ENCODE assay signal across 22 mouse cellular contexts in genomic region chr10:19570716-19571115, GRCm38 (mm10). TPM values are rescaled to one million over a fixed set of nuclear protein-coding genes. Genes with fewer than 3 reads are reported as not detected.
DNase-seq lines count a peak whose midpoint lies in the region; ATAC-seq and TF ChIP-seq lines count a peak whose summit lies in the region.
"Had no signal": no experiment of that assay in that cellular context is flagged by ENCODE, and none has a peak within 500 bp of the region (broad histone marks: within the 10 kb centered on the region; RNA-seq: fewer than 3 reads in every experiment).

No protein-coding gene starts in this region.

- H3K79me2 ChIP-seq in macrophage (ENCODE audit: inconsistent target): no peaks in the 10 kb centered on the region

- TF ChIP-seq CTCF in spleen, adult 2 months (IDR thresholded peaks at IDR 0.05; ENCODE audit: extremely low read depth, insufficient read depth, insufficient read length, insufficient replicate concordance): no peak

- H3K27ac ChIP-seq in intestine, embryonic 16.5 days (ENCODE audit: low read length): 0 out of 2 replicates have a peak overlapping the region, but pooled peaks have one; percentile 10
- no peak overlapping the region for H3K27ac ChIP-seq in intestine, embryonic 15.5 days
- H3K27ac ChIP-seq in spleen, adult 2 months (ENCODE audit: insufficient read depth, low read length): peak overlapping the region; percentile 49; the same call in 1 of the 2 replicates
- peak overlapping the region; percentile 94 for H3K27ac ChIP-seq in macrophage
- H3K27ac ChIP-seq in midbrain, embryonic 11.5 days (ENCODE audit: low read depth, low read length): no peak overlapping the region
- H3K27ac ChIP-seq: forebrain, embryonic 15.5 days; heart, embryonic 13.5 days; hindbrain, postnatal 0 days; liver, embryonic 14.5 days; neural tube, embryonic 15.5 days had no signal

- no peaks in the 10 kb centered on the region for H3K4me1 ChIP-seq in intestine, embryonic 16.5 days (ENCODE audit: control insufficient read depth, insufficient read depth, low read length)
- no peaks in the 10 kb centered on the region for H3K4me1 ChIP-seq in intestine, embryonic 15.5 days (replicated peaks)
- H3K4me1 ChIP-seq in spleen, adult 2 months (ENCODE audit: control insufficient read depth, insufficient read depth, insufficient read length): peaks cover 5% of the 10 kb centered on the region; the same call in 1 of the 2 replicates
- H3K4me1 ChIP-seq in midbrain, embryonic 11.5 days (ENCODE audit: control insufficient read depth, insufficient read depth, low read length): no peaks in the 10 kb centered on the region
- H3K4me1 ChIP-seq: forebrain, embryonic 15.5 days; neural tube, embryonic 15.5 days had no signal

- H3K4me3 ChIP-seq in intestine, embryonic 16.5 days (ENCODE audit: low read length): no peak overlapping the region
- no peak overlapping the region for H3K4me3 ChIP-seq in intestine, embryonic 15.5 days (replicated peaks)
- H3K4me3 ChIP-seq in spleen, adult 2 months (ENCODE audit: extremely low read depth, insufficient read depth, insufficient read length): no peak overlapping the region
- no peak overlapping the region for H3K4me3 ChIP-seq in macrophage (ENCODE audit: inconsistent target)
- no peak overlapping the region for H3K4me3 ChIP-seq in midbrain, embryonic 11.5 days (ENCODE audit: low read depth, low read length)
- H3K4me3 ChIP-seq: forebrain, embryonic 15.5 days; heart, embryonic 13.5 days; neural tube, embryonic 15.5 days had no signal

- no peak overlapping the region for H3K4me2 ChIP-seq in intestine, embryonic 16.5 days (ENCODE audit: low read depth, low read length)
- H3K4me2 ChIP-seq in intestine, embryonic 15.5 days (replicated peaks): no peak overlapping the region
- no peak overlapping the region for H3K4me2 ChIP-seq in midbrain, embryonic 11.5 days
- H3K4me2 ChIP-seq: forebrain, embryonic 15.5 days; heart, embryonic 13.5 days; neural tube, embryonic 15.5 days had no signal

- no peaks in the 10 kb centered on the region for H3K9me3 ChIP-seq in intestine, embryonic 16.5 days (ENCODE audit: control insufficient read depth, low read length)
- H3K9me3 ChIP-seq in intestine, embryonic 15.5 days: no peaks in the 10 kb centered on the region
- no peaks in the 10 kb centered on the region for H3K9me3 ChIP-seq in midbrain, embryonic 11.5 days (ENCODE audit: control insufficient read depth, low read length)
- H3K9me3 ChIP-seq: forebrain, embryonic 15.5 days; heart, embryonic 13.5 days; neural tube, embryonic 15.5 days had no signal

- WGBS in intestine, embryonic 16.5 days: 59% methylated on average over 1 of the region's 1 CpGs
- 45% methylated on average over 1 of the region's 1 CpGs for WGBS in intestine, embryonic 15.5 days
- WGBS in spleen, adult 2 months: 60% methylated on average over 1 of the region's 1 CpGs
- WGBS in macrophage (ENCODE audit: missing documents): 0% methylated on average over 1 of the region's 1 CpGs
- WGBS in midbrain, embryonic 11.5 days: 79% methylated on average over 1 of the region's 1 CpGs

- no peak overlapping the region for H3K9ac ChIP-seq in intestine, embryonic 16.5 days (ENCODE audit: low read depth, low read length)
- no peak overlapping the region for H3K9ac ChIP-seq in intestine, embryonic 15.5 days
- no peak overlapping the region for H3K9ac ChIP-seq in midbrain, embryonic 11.5 days (ENCODE audit: low read length)
- H3K9ac ChIP-seq: forebrain, embryonic 15.5 days; heart, embryonic 13.5 days; liver, embryonic 14.5 days; neural tube, embryonic 15.5 days had no signal

- no peak for ATAC-seq in intestine, embryonic 16.5 days
- no peak for ATAC-seq in intestine, embryonic 15.5 days
- ATAC-seq in midbrain, embryonic 11.5 days (ENCODE audit: low FRiP score): no peak
- ATAC-seq: forebrain, embryonic 15.5 days; hindbrain, postnatal 0 days had no signal

- H3K27me3 ChIP-seq in intestine, embryonic 16.5 days (replicated peaks; ENCODE audit: control insufficient read depth, insufficient read depth, low read length): no peaks in the 10 kb centered on the region
- no peaks in the 10 kb centered on the region for H3K27me3 ChIP-seq in intestine, embryonic 15.5 days (replicated peaks)
- H3K27me3 ChIP-seq in spleen, adult 2 months (ENCODE audit: control insufficient read depth, insufficient read depth, low read length): no peaks in the 10 kb centered on the region
- no peaks in the 10 kb centered on the region for H3K27me3 ChIP-seq in midbrain, embryonic 11.5 days (ENCODE audit: control insufficient read depth, insufficient read depth, low read length)
- H3K27me3 ChIP-seq: forebrain, embryonic 15.5 days; heart, embryonic 13.5 days; neural tube, embryonic 15.5 days had no signal

- H3K36me3 ChIP-seq in intestine, embryonic 16.5 days (ENCODE audit: control insufficient read depth, insufficient read depth, low read length): no peaks in the 10 kb centered on the region
- no peaks in the 10 kb centered on the region for H3K36me3 ChIP-seq in intestine, embryonic 15.5 days
- no peaks in the 10 kb centered on the region for H3K36me3 ChIP-seq in spleen, adult 2 months (ENCODE audit: control insufficient read depth, insufficient read depth, low read length)
- H3K36me3 ChIP-seq in macrophage (ENCODE audit: inconsistent target): no peaks in the 10 kb centered on the region
- H3K36me3 ChIP-seq in midbrain, embryonic 11.5 days (ENCODE audit: control insufficient read depth, insufficient read depth, low read length): no peaks in the 10 kb centered on the region
- H3K36me3 ChIP-seq: forebrain, embryonic 15.5 days; heart, embryonic 13.5 days; neural tube, embryonic 15.5 days had no signal

- no peak for TF ChIP-seq POLR2A in spleen, adult 2 months (IDR thresholded peaks at IDR 0.05; ENCODE audit: low read depth, low read length)

- DNase-seq in spleen, adult 2 months (ENCODE audit: low read depth in 1 of 2, low spot score in 2 of 2): no peak
- DNase-seq in spleen, adult 18-20 months: no peak
- DNase-seq in midbrain, embryonic 11.5 days (ENCODE audit: low spot score, missing footprints): no peak
- no peak for DNase-seq in right cerebral cortex, adult 18-20 months
- DNase-seq: adrenal gland, adult 2 months; cerebellum, adult 9-11 months; embryo, embryonic 11 days; thymus, postnatal 25 days had no signal

RNA-seq across cellular contexts. Expression of gene Ifngr1, which starts 21.0 kb away (rescaled TPM):
- 108 and 115 TPM in 2 replicates for polyA plus RNA-seq in intestine, embryonic 16.5 days (2015; fragmentation: Nextera tagmentation; extraction: Ambion mirVana)
- polyA plus RNA-seq in intestine, embryonic 15.5 days (2015; fragmentation: Nextera tagmentation; extraction: Ambion mirVana): 92.1 and 95.8 TPM in 2 replicates
- 36.6 and 40.4 TPM in 2 replicates for polyA plus RNA-seq in spleen, adult 2 months (2012; rRNA removed)
- total RNA-seq in macrophage (2018; cell fraction: chromatin; rRNA removed): 100 to 1,000 TPM in 20 of 26 experiments, 10 to 100 TPM in 6; 26.1 to 449 (median 139) TPM
- total RNA-seq in macrophage (2018; cell fraction: cytosol; rRNA removed): 100 to 1,000 TPM in 25 of 26 experiments, 10 to 100 TPM in 1; 99.1 to 216 (median 133) TPM
- 100 to 1,000 TPM in 25 of 26 experiments, 10 to 100 TPM in 1; 62.6 to 584 (median 228) TPM for total RNA-seq in macrophage (2018; cell fraction: nucleus; rRNA removed)
- polyA plus RNA-seq in macrophage (2018): 152 to 186 TPM (median 172 TPM) in 3 replicates
- polyA plus RNA-seq in midbrain, embryonic 11.5 days (2014; fragmentation: Nextera tagmentation; extraction: Ambion mirVana): 34.3 and 34.8 TPM in 2 replicates

RNA-seq across cellular contexts. Expression of gene Il22ra2, which starts 51.1 kb away (rescaled TPM):
- polyA plus RNA-seq in intestine, embryonic 16.5 days (2015; fragmentation: Nextera tagmentation; extraction: Ambion mirVana): not detected in 2 replicates
- not detected in 2 replicates for polyA plus RNA-seq in intestine, embryonic 15.5 days (2015; fragmentation: Nextera tagmentation; extraction: Ambion mirVana)
- 0.55 and 0.65 TPM in 2 replicates for polyA plus RNA-seq in spleen, adult 2 months (2012; rRNA removed)
- not detected for total RNA-seq in macrophage (2018; cell fraction: chromatin; rRNA removed)
- not detected for total RNA-seq in macrophage (2018; cell fraction: cytosol; rRNA removed)
- total RNA-seq in macrophage (2018; cell fraction: nucleus; rRNA removed): under 1 TPM in 1 of 26 experiments, not detected in 25; 0.65 TPM
- polyA plus RNA-seq in macrophage (2018): not detected in 3 replicates
- not detected in 2 replicates for polyA plus RNA-seq in midbrain, embryonic 11.5 days (2014; fragmentation: Nextera tagmentation; extraction: Ambion mirVana)
- total RNA-seq: adrenal gland, adult 2 months; gastrocnemius, adult 8-10 months; hindbrain, postnatal 0 days; left cerebral cortex, adult 18-20 months; megakaryocyte-erythroid progenitor cell, adult 5-6 weeks; MEL had no signal
- polyA plus RNA-seq: adrenal gland, adult 2 months; CD4-positive, CD25-positive, alpha-beta regulatory T cell, adult 4 months; forebrain, embryonic 15.5 days; heart, embryonic 13.5 days; hindbrain, postnatal 0 days; kidney, embryonic 14.5 days; neural tube, embryonic 15.5 days had no signal

Comparison
In these comparisons a context has a peak if more than half of its experiments do, and no peak if none do; other contexts are left out.
1. H3K27ac ChIP-seq: peak in intestine, embryonic 16.5 days (single experiment), spleen, adult 2 months (single experiment) and macrophage (single experiment); none in intestine, embryonic 15.5 days (single experiment) and midbrain, embryonic 11.5 days (single experiment).